In genomic region chr10:21363297-21363696, GRCm38 (mm10) we compare ENCODE assay signal across 17 mouse cellular contexts. TPM values are rescaled to one million over a fixed set of nuclear protein-coding genes. Genes with fewer than 3 reads are reported as not detected.
"Had no signal": no experiment of that assay in that cellular context is flagged by ENCODE, and none has a peak within 500 bp of the region (broad histone marks: within the 10 kb centered on the region; RNA-seq: fewer than 3 reads in every experiment).

No protein-coding gene starts in this region.

- H3K4me1 ChIP-seq: limb, embryonic 12.5 days; lung, embryonic 15.5 days; midbrain, embryonic 13.5 days; neural tube, embryonic 15.5 days had no signal

- H3K9me3 ChIP-seq: limb, embryonic 12.5 days; liver, embryonic 13.5 days; lung, embryonic 15.5 days; midbrain, embryonic 13.5 days; neural tube, embryonic 15.5 days had no signal

- H3K4me2 ChIP-seq: limb, embryonic 12.5 days; liver, embryonic 13.5 days; lung, embryonic 15.5 days; midbrain, embryonic 13.5 days; neural tube, embryonic 15.5 days had no signal

- H3K9ac ChIP-seq: limb, embryonic 12.5 days; liver, embryonic 13.5 days; liver, postnatal 0 days; lung, embryonic 15.5 days; midbrain, embryonic 13.5 days; neural tube, embryonic 15.5 days had no signal

- H3K4me3 ChIP-seq: limb, embryonic 12.5 days; liver, embryonic 13.5 days; lung, embryonic 15.5 days; midbrain, embryonic 13.5 days; myocyte; neural tube, embryonic 15.5 days had no signal

- H3K27ac ChIP-seq: kidney, postnatal 0 days; limb, embryonic 12.5 days; liver, embryonic 13.5 days; lung, embryonic 15.5 days; macrophage; midbrain, embryonic 13.5 days; neural tube, embryonic 15.5 days had no signal

- ATAC-seq: liver, postnatal 0 days; midbrain, embryonic 13.5 days had no signal

- DNase-seq: kidney, postnatal 36 days; layer of hippocampus, adult 9-11 months; layer of hippocampus, postnatal 36 days; liver; liver, embryonic 13.5 days; liver, postnatal 0 days; lung, postnatal 14 days; thymus, adult 2 months; thymus, postnatal 4 days had no signal

- H3K27me3 ChIP-seq: limb, embryonic 12.5 days; liver, embryonic 13.5 days; lung, embryonic 15.5 days; midbrain, embryonic 13.5 days; neural tube, embryonic 15.5 days had no signal

RNA-seq across cellular contexts. Expression of gene Aldh8a1, which starts 13.8 kb away (rescaled TPM):
- polyA plus RNA-seq: limb, embryonic 12.5 days; macrophage; myocyte; neural tube, embryonic 11.5 days had no signal
